Mouse (Mus musculus) midbrain, postnatal 0 days (tissue): ENCODE results near the gene Eef2. TPM values are rescaled to one million over a fixed set of nuclear protein-coding genes. Genes with fewer than 3 reads are reported as not detected.
A peak's percentile ranks its signal among the peaks of the same experiment; 100 is the strongest.

Experiments used
- ATAC-seq: fragments of 200-750 bp; cut with Nextera tagmentation; 2 replicates; pipeline ENCODE4 v1.8.0; 2017; ENCODE audit warnings: moderate number of reproducible peaks, mild to moderate bottlenecking, moderate TSS enrichment, moderate library complexity; ENCODE audit not compliant: low FRiP score
- DNase-seq: peaks from one replicate; pipeline ENCODE4 v3.0.0-alpha.2; 2015; ENCODE audit warnings: low spot score
- H3K27ac ChIP-seq: fragments of 300-500 bp; sonication (generic); 2 replicates; pipeline ENCODE4 v1.5.1; 2014; ENCODE audit warnings: low read depth, mild to moderate bottlenecking, low read length, mixed read lengths
- H3K27me3 ChIP-seq: fragments of 300-500 bp; sonication (generic); 2 replicates; pipeline ENCODE4 v1.6.1; 2014; ENCODE audit warnings: low read length, control low read depth, mixed read lengths; ENCODE audit not compliant: insufficient read depth
- H3K36me3 ChIP-seq: fragments of 300-500 bp; sonication (generic); 2 replicates; pipeline ENCODE4 v1.6.1; 2014; ENCODE audit warnings: low read length, control low read depth, mixed read lengths; ENCODE audit not compliant: insufficient read depth
- H3K4me1 ChIP-seq: fragments of 300-500 bp; sonication (generic); 2 replicates; pipeline ENCODE4 v1.6.1; 2014; ENCODE audit warnings: mild to moderate bottlenecking, control low read depth, antibody characterized with exemption, low read length, mixed read lengths; ENCODE audit not compliant: insufficient read depth
- H3K4me2 ChIP-seq: fragments of 300-500 bp; sonication (generic); 2 replicates; pipeline ENCODE4 v1.6.1; 2014; ENCODE audit warnings: low read depth, mild to moderate bottlenecking, low read length, mixed read lengths; ENCODE audit not compliant: poor library complexity, severe bottlenecking
- H3K4me3 ChIP-seq: fragments of 300-500 bp; sonication (generic); 2 replicates; pipeline ENCODE4 v1.5.1; 2014; ENCODE audit warnings: low read depth, mild to moderate bottlenecking, low read length, moderate library complexity
- H3K9ac ChIP-seq: fragments of 300-500 bp; sonication (generic); replicated peaks from 2 replicates; pipeline ENCODE4 v1.6.1; 2014; ENCODE audit warnings: mild to moderate bottlenecking, low read length, moderate library complexity, mixed read lengths; ENCODE audit not compliant: poor library complexity, severe bottlenecking
- H3K9me3 ChIP-seq: fragments of 300-500 bp; sonication (generic); 2 replicates; pipeline ENCODE4 v1.6.1; 2016; ENCODE audit warnings: low read length, control low read depth
- CTCF ChIP-seq: IDR thresholded peaks from 2 replicates; pipeline ENCODE4 v1.5.1; 2016; ENCODE audit warnings: antibody characterized with exemption, mild to moderate bottlenecking
- WGBS: fragments of 180-500 bp; shearing (Covaris S2); extraction: QIAGEN DNeasy Blood & Tissue Kit; methylation state at CpG from one replicate; pipeline ENCODE4 v1.1.7; 2014; 5-methylcytosine and 5-hydroxymethylcytosine counted together
- polyA plus RNA-seq: library from polyadenylated mRNA; unstranded; fragments of >200 nt; fragmentation: Nextera tagmentation; extraction: Ambion mirVana; gene quantifications from 2 replicates; pipeline ENCODE4 v1.2.1, GENCODE M21; 2015
- total RNA-seq: library from RNA; depleted of rRNA; stranded (reverse); fragments of >200 nt; gene quantifications from 2 replicates; pipeline ENCODE4 v1.2.3, GENCODE M21; 2014; rRNA removed

Eef2 gene
- total RNA-seq = 2,062 and 2,304 TPM in 2 replicates
- 440 and 459 TPM in 2 replicates for polyA plus RNA-seq

DNA sequence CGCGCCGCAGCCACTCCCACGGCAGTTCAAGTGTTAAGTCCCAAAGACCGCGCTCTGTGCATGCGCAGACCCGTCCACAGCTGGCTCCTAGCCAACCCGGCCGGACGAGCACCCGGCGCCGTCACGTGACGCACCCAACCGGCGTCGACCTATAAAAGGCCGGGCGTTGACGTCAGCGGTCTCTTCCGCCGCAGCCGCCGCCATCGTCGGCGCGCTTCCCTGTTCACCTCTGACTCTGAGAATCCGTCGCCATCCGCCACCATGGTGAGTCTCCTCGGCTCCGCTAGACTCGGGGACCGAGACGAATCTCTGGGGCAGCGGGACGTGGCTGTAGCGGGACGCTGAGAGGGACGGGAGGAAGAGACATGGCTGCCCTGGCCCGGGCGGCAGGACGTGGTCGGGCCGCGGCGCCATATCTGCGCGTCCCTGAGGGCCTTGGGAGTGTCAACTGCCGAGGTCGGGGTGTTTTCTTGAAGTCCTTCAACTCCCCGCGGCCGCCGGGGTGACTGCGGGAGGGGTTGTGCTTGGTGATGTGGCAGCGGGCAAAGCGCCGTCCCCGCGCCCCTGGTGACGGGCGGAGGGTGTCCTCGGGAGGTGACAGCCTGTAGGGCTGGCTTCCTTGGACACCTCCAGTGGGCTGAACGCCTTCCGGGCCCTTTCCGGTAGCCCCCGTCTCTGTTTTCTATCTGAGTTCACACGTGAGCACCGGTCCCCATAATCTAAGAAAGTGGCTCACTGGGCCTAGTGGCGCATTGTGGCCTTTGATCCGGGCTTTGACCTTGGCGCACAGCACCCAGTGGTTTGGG lies at the start of gene Eef2:
Eef2 (plus strand) TSS at position 166 of the 806 bp plus-strand sequence.
- TF ChIP-seq CTCF = no peak
- no peaks in the 10 kb centered on the region for H3K4me1 ChIP-seq
- peak within 1 kb of the TSS; percentile 94 for H3K27ac ChIP-seq
- DNase-seq (peak; percentile 98), ATAC-seq (peak; percentile 77)
- H3K9me3 ChIP-seq = no peaks in the 10 kb centered on the region
- peak within 1 kb of the TSS; percentile 94 for H3K9ac ChIP-seq
- H3K27me3 ChIP-seq = no peaks in the 10 kb centered on the region
- H3K4me3 ChIP-seq = peak within 1 kb of the TSS; percentile 88
- peak within 1 kb of the TSS; percentile 60 for H3K4me2 ChIP-seq
- H3K36me3 ChIP-seq = peaks cover 35% of the 10 kb centered on the region
- under 1% methylated on average over 76 of the region's 77 CpGs for WGBS

DNA sequence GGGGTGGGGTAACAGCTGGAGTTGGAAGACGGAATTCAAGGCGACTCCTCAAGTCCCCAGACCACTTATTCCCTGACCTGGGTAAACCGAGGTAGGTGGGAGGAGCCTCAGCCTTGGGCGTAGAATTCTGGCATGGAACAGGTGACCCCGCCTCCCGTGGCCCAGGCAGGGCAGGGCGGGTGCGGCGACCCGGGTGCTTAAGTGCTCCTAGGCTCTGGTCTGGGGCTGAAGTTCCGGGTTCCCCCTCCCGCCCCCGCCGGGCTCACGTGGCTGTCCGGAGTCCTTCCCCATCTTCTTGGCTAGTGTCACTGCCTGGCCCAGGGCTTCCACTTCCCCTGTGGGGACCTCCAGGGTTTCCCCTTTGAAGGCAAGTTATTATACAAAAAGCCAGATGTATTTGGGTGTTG lies 42.2 kb upstream of the Eef2 start:
- H3K36me3 ChIP-seq = no peaks in the 10 kb centered on the region
- no peak overlapping the region for H3K4me2 ChIP-seq
- no peaks in the 10 kb centered on the region for H3K9me3 ChIP-seq
- peaks cover 13% of the 10 kb centered on the region for H3K27me3 ChIP-seq
- ATAC-seq = no peak
- H3K4me1 ChIP-seq = 0 out of 2 replicates have a peak, but pooled peaks cover 6% of the 10 kb centered on the region
- under 1% methylated on average over 16 of the region's 16 CpGs for WGBS
- no peak for DNase-seq
- H3K4me3 ChIP-seq = no peak overlapping the region
- H3K27ac ChIP-seq = no peak overlapping the region
- no peak overlapping the region for H3K9ac ChIP-seq
- TF ChIP-seq CTCF = no peak

DNA sequence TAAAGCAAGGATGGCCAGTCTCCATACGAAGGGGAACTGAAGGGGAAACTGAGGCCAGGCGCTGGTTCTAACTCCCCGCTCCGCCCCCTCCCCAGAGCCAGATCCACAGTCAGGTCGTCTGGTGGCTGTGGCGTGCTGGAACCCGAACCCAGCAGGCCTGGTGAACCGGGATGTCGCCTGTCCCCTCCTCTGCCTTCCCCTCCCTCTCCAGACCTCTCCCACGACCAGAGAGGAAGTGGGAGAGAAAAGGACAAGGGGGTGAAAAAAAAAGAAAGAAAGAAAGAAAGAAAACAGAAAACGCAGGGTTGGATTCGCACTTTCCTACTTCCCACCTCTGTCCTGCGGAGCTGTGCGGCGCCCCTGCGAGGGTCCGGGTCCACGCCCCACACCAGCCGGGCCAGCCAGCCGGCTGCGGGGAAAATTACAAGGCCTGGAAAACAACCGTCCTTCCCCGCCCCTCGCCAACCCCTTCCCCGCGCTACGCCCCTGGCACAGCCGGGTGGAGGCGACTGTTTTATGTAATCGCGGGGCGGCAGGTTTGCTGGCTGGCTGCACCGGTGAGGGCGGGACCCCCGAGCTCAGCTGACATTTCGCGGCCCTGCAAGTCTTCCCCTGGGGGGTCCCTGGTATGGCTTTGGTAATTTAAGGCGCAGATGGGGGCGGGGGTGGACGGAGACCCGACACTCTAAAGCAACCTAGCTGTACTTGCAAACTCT lies 41.3 kb upstream of the Eef2 start, which contains the start of gene Zbtb7a:
Zbtb7a (plus strand) TSS at position 255 of the 716 bp plus-strand sequence.
- DNase-seq (no peak), ATAC-seq (no peak)
- Histone ChIP-seq H3K4me3 (peak within 1 kb of the TSS; percentile 92), H3K4me1 (0 out of 2 replicates have a peak, but pooled peaks cover 5% of the 10 kb centered on the region), H3K4me2 (peak within 1 kb of the TSS; percentile 100), H3K9ac (peak within 1 kb of the TSS; percentile 97), H3K27me3 (peaks cover 13% of the 10 kb centered on the region), H3K36me3 (no peaks in the 10 kb centered on the region), H3K27ac (peak within 1 kb of the TSS; percentile 92), H3K9me3 (no peaks in the 10 kb centered on the region)
- no peak for TF ChIP-seq CTCF
- 1% methylated on average over 39 of the region's 41 CpGs for WGBS

DNA sequence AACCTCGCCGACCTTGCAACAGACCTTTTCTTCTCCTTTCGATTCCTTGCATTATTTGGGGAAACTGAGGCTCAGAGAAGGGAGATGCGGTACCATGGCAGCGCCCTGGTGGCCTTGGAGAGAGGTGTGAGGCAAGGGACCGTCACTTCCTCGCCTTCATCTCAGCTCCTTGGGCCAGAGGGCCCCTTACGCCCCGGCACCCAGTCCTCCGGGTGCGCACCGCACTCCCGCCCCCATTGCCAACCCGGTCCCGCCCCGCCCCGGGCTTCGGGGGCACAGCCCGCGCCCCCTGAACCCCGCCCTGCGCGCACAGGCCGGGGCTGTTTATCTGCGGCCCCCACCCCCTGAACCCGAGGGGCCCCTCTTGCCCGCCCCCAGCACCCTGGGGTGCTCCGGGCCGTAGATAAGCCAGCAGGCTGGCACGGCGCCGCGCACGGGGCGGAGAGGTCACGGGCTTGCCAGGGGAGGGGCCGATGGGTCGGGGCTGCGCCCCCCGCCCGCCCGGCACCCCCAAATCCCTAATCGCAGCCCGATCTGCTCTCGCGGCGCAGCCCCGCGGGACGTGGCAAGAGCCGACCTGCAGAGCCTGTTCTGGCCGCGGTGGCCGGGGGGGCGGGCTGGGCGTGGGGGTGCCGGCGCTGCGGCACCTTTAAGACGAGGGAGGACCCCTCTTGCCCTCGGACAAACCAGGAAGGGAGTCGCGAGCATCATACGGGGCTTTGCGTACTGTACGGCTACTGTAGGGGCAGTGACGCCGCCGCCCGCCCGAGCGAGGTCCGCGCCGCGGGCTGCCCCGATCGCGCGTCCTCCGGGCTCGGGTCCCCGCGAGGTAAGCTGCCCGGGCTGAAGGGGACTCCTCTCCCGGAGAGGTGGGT lies 40.4 kb upstream of the Eef2 start:
- WGBS = under 1% methylated on average over 66 of the region's 86 CpGs
- Histone ChIP-seq H3K27me3 (peaks cover 13% of the 10 kb centered on the region), H3K9me3 (no peaks in the 10 kb centered on the region), H3K27ac (peak overlapping the region; percentile 92), H3K4me1 (peaks cover 8% of the 10 kb centered on the region; the same call in 1 of the 2 replicates), H3K4me2 (peak overlapping the region; percentile 100), H3K9ac (peak overlapping the region; percentile 97), H3K4me3 (peak overlapping the region; percentile 92), H3K36me3 (no peaks in the 10 kb centered on the region)
- no peak; the same call in 1 of the 2 replicates for TF ChIP-seq CTCF
- ATAC-seq = peak; percentile 9; the same call in 1 of the 2 replicates
- peak; percentile 84 for DNase-seq

DNA sequence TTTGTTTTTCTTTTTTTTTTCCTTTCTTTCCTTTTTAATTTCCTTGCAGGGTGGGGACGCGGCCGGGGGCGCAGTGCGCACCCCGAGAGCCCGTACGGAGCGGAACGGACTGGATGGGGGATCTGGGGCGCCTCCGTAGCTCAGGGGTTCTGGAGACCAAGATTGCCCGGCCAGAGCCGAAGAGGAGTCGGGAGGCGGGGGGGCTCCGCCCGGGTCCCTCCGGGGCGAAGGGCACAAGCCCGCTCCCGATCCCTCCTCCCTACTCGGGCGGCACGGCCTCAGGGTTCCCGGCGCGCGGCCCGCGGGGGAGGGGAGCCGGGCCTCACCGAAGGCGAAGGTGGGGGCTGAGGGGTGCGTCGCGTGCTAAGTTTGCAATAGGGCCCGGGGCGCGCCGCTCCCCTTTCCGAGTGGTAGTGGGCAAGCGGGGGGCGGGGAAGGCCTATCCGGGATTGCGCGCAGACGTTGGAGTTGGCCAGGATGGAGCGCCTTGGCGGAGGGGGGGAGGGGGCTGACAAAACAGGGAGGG lies 39.7 kb upstream of the Eef2 start:
- H3K9me3 ChIP-seq = no peaks in the 10 kb centered on the region
- DNase-seq (no peak), ATAC-seq (peak; percentile 31)
- H3K4me1 ChIP-seq = peaks cover 8% of the 10 kb centered on the region; the same call in 1 of the 2 replicates
- TF ChIP-seq CTCF = no peak
- peak overlapping the region; percentile 92 for H3K27ac ChIP-seq
- peak overlapping the region; percentile 97 for H3K9ac ChIP-seq
- H3K27me3 ChIP-seq = peaks cover 13% of the 10 kb centered on the region
- H3K4me2 ChIP-seq = peak overlapping the region; percentile 100
- H3K36me3 ChIP-seq = no peaks in the 10 kb centered on the region
- 1% methylated on average over 38 of the region's 50 CpGs for WGBS
- peak overlapping the region; percentile 92 for H3K4me3 ChIP-seq
